Comparison of ENCODE assay signal across 8 mouse cellular contexts in genomic region chr10:20170605-20171088, GRCm38 (mm10). TPM values are rescaled to one million over a fixed set of nuclear protein-coding genes. Genes with fewer than 3 reads are reported as not detected.
DNase-seq lines count a peak whose midpoint lies in the region; ATAC-seq and TF ChIP-seq lines count a peak whose summit lies in the region.

No protein-coding gene starts in this region.

- WGBS in bone marrow, adult 2 months = 86% methylated on average over 11 of the region's 11 CpGs
- 47% methylated on average over 11 of the region's 11 CpGs for WGBS in embryonic facial prominence, embryonic 10.5 days

- no peak overlapping the region for H3K4me3 ChIP-seq in bone marrow, adult 2 months (replicated peaks; ENCODE audit: control insufficient read depth, low read depth, low read length)
- peak overlapping the region; percentile 45 for H3K4me3 ChIP-seq in embryonic facial prominence, embryonic 10.5 days

- H3K4me1 ChIP-seq in bone marrow, adult 2 months (ENCODE audit: control insufficient read depth, insufficient read depth, low read length) = peaks cover 2% of the 10 kb centered on the region
- peaks cover 19% of the 10 kb centered on the region for H3K4me1 ChIP-seq in embryonic facial prominence, embryonic 10.5 days

- no peak for TF ChIP-seq POLR2A in bone marrow, adult 2 months (IDR thresholded peaks at IDR 0.05; ENCODE audit: borderline replicate concordance, control insufficient read depth, low read depth, low read length)

- no peaks in the 10 kb centered on the region for H3K36me3 ChIP-seq in embryonic facial prominence, embryonic 10.5 days (replicated peaks)

- DNase-seq in embryonic facial prominence, embryonic 10.5 days (ENCODE audit: low spot score) = peak; percentile 84
- peak; percentile 93 for DNase-seq in heart, adult 11 months
- peak; percentile 89 for DNase-seq in kidney, adult 11 months
- DNase-seq in left cerebral cortex, postnatal 14 days (ENCODE audit: low spot score in 2 of 2) = peak; percentile 81 to 95
- peak; percentile 84 for DNase-seq in right cerebral cortex, postnatal 25 days
- DNase-seq in natural killer cell, adult 2 months (ENCODE audit: low spot score in 2 of 2) = no peak

- H3K9me3 ChIP-seq in embryonic facial prominence, embryonic 10.5 days = no peaks in the 10 kb centered on the region

- intact Hi-C loops in left cerebral cortex, postnatal 14 days (cut with DNase I) = loop anchor here (2.0 kb wide), 1 partner anchor 22 kb away; the partner anchor contains the start of gene Map7

- peak; percentile 58 for ATAC-seq in megakaryocyte, adult 5-6 weeks (ENCODE audit: poor library complexity, severe bottlenecking)

- peak; percentile 42; the same call in 1 of the 2 replicates for TF ChIP-seq CTCF in bone marrow, adult 2 months (IDR thresholded peaks at IDR 0.05; ENCODE audit: control insufficient read depth, insufficient read depth, low read length)

- H3K27me3 ChIP-seq in embryonic facial prominence, embryonic 10.5 days (replicated peaks; ENCODE audit: low read depth, poor library complexity, severe bottlenecking) = peaks cover 7% of the 10 kb centered on the region; the same call in 1 of the 2 replicates

- H3K27ac ChIP-seq in bone marrow, adult 2 months (ENCODE audit: control insufficient read depth, insufficient read depth, low read depth, low read length, poor library complexity) = no peak overlapping the region
- peak overlapping the region; percentile 51; the same call in 1 of the 2 replicates for H3K27ac ChIP-seq in embryonic facial prominence, embryonic 10.5 days (replicated peaks)

RNA-seq across cellular contexts. Expression of gene Map7, which starts 22.4 kb away (rescaled TPM):
- polyA plus RNA-seq in bone marrow, adult 2 months (2011; ENCODE audit: insufficient read depth, insufficient read length, low replicate concordance, missing spikeins) = 17.3 and 18.4 TPM in 2 replicates
- 6.6 and 8.1 TPM in 2 replicates for polyA plus RNA-seq in embryonic facial prominence, embryonic 10.5 days (2016; fragmentation: Nextera tagmentation; extraction: Ambion mirVana)
- 10 to 100 TPM; 76.4 to 76.6 TPM for total RNA-seq in left cerebral cortex, postnatal 14 days (2021)
- 2.3 and 2.7 TPM in 2 replicates for total RNA-seq in megakaryocyte, adult 5-6 weeks (2015)
- 3.1 and 3.8 TPM in 2 replicates for total RNA-seq in megakaryocyte, adult 5-6 weeks (2017)

Comparison
In these comparisons a context has a peak if more than half of its experiments do, and no peak if none do; other contexts are left out.
1. DNase-seq: peak in embryonic facial prominence, embryonic 10.5 days (single experiment), heart, adult 11 months (single experiment), kidney, adult 11 months (single experiment), left cerebral cortex, postnatal 14 days (2 of 2) and right cerebral cortex, postnatal 25 days (single experiment); none in natural killer cell, adult 2 months (0 of 2).
2. RNA of gene Map7, which starts 22.4 kb away (total RNA-seq): 76.4 to 76.6 TPM in left cerebral cortex, postnatal 14 days; 2.3 to 3.8 TPM in megakaryocyte, adult 5-6 weeks; every median in the first group is over 10 times any median in the second.